Mouse (Mus musculus) heart, embryonic 16.5 days (tissue): ENCODE results near the gene Pbx1. TPM values are rescaled to one million over a fixed set of nuclear protein-coding genes. Genes with fewer than 3 reads are reported as not detected.

ENCODE experiments used
- ATAC-seq: fragments of 200-750 bp; cut with Nextera tagmentation; replicated peaks from 2 replicates; pipeline ENCODE4 v1.8.0; 2017; ENCODE audit warnings: moderate number of reproducible peaks; ENCODE audit not compliant: insufficient read depth, low FRiP score; ENCODE audit errors: extremely low read depth
- H3K27ac ChIP-seq: fragments of 300-500 bp; sonication (generic); 2 replicates; pipeline ENCODE4 v1.5.1; 2014; ENCODE audit warnings: mild to moderate bottlenecking, low read length, control low read depth, moderate library complexity
- H3K27me3 ChIP-seq: fragments of 300-500 bp; sonication (generic); 2 replicates; pipeline ENCODE4 v1.6.1; 2014; ENCODE audit warnings: low read length, mixed read lengths; ENCODE audit not compliant: control insufficient read depth, insufficient read depth
- H3K36me3 ChIP-seq: fragments of 300-500 bp; sonication (generic); 2 replicates; pipeline ENCODE4 v1.6.1; 2014; ENCODE audit not compliant: control insufficient read depth, insufficient read depth
- H3K4me1 ChIP-seq: fragments of 300-500 bp; sonication (generic); 2 replicates; pipeline ENCODE4 v1.6.1; 2014; ENCODE audit warnings: low read length, mixed read lengths; ENCODE audit not compliant: control insufficient read depth, insufficient read depth
- H3K4me2 ChIP-seq: fragments of 300-500 bp; sonication (generic); 2 replicates; pipeline ENCODE4 v1.6.1; 2014; ENCODE audit warnings: low read depth, mild to moderate bottlenecking, control low read depth, low read length
- H3K4me3 ChIP-seq: fragments of 300-500 bp; sonication (generic); 2 replicates; pipeline ENCODE4 v1.5.1; 2014; ENCODE audit warnings: mild to moderate bottlenecking, control low read depth, low read length
- H3K9ac ChIP-seq: fragments of 300-500 bp; sonication (generic); 2 replicates; pipeline ENCODE4 v1.6.1; 2014; ENCODE audit warnings: low read length, control low read depth
- H3K9me3 ChIP-seq: fragments of 300-500 bp; sonication (generic); replicated peaks from 2 replicates; pipeline ENCODE4 v1.6.1; 2016; ENCODE audit warnings: low read length; ENCODE audit not compliant: control insufficient read depth
- WGBS: fragments of 180-500 bp; shearing (Covaris S2); extraction: QIAGEN DNeasy Blood & Tissue Kit; methylation state at CpG from one replicate; pipeline ENCODE4 v1.1.7; 2014; 5-methylcytosine and 5-hydroxymethylcytosine counted together
- polyA plus RNA-seq: library from polyadenylated mRNA; unstranded; fragments of >200 nt; fragmentation: Nextera tagmentation; extraction: Ambion mirVana; gene quantifications from 2 replicates; pipeline ENCODE4 v1.2.1, GENCODE M21; 2015

Pbx1 gene
- polyA plus RNA-seq, 1 experiment from 2014 or later: 18.0 TPM

DNA sequence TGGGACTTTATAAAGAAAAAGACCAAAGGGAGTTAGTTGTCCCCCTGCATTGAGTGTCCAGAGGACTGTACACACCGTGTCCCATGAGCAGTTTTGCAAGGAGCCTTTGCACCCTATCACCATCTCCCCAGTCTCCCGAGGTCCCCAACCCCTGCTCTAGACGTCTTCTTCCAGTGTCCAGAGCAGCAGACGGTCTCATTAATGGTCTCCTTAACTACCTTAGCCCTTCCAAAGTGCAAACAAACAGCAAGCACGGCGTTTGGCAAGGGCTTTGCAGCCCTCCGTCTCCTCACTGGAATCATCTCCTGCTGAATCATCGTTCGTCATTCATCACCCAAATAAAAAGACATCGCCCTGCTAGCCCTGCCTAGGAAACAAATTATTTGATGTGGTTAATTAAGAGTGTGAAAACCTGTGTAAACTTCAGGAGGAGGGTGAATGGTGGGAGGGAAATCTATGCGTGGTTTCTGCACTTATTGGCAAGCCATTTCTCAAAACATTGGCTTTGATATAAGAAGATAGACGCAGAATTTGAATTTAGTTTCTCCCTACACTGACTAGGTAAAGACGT is 113.1 kb downstream of the Pbx1 start:
- H3K27me3 ChIP-seq: no peaks in the 10 kb centered on the region
- no peaks in the 10 kb centered on the region for H3K9me3 ChIP-seq
- H3K36me3 ChIP-seq: no peaks in the 10 kb centered on the region
- H3K9ac ChIP-seq: no peak overlapping the region
- peaks cover 16% of the 10 kb centered on the region for H3K4me1 ChIP-seq
- 57% methylated on average over 13 of the region's 13 CpGs for WGBS
- no peak overlapping the region for H3K27ac ChIP-seq
- no peak for ATAC-seq
- H3K4me2 ChIP-seq: no peak overlapping the region
- H3K4me3 ChIP-seq: no peak overlapping the region

DNA sequence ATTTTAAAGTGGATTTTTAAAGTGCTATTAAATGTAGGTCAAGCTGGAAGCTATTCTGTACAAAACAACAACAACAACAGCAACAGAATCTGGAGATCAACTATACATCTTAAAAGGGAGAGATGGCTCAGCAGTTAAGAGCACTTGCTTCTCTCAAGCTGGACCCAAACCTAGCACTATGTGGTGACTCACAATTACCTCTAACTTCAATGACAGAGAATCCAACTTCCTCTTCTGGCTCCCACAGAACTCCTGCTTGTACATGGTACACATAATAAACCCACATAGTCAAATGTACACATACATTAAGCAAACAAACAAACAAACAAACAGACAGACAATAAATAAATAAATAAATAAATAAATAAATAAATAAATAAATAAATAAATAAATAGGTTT is 118.3 kb downstream of the Pbx1 start:
- Histone ChIP-seq H3K36me3 (no peaks in the 10 kb centered on the region), H3K4me1 (peaks cover 9% of the 10 kb centered on the region), H3K9ac (no peak overlapping the region), H3K4me3 (no peak overlapping the region), H3K9me3 (no peaks in the 10 kb centered on the region), H3K27me3 (no peaks in the 10 kb centered on the region), H3K4me2 (no peak overlapping the region), H3K27ac (no peak overlapping the region)
- no peak for ATAC-seq

- no peak overlapping the region for H3K27ac ChIP-seq
- no peak for ATAC-seq
- H3K27me3 ChIP-seq: no peaks in the 10 kb centered on the region
- peaks cover 18% of the 10 kb centered on the region for H3K4me1 ChIP-seq
- H3K9ac ChIP-seq: no peak overlapping the region
- WGBS: 75% methylated on average over 7 of the region's 7 CpGs
- no peaks in the 10 kb centered on the region for H3K9me3 ChIP-seq
- no peaks in the 10 kb centered on the region for H3K36me3 ChIP-seq
- H3K4me3 ChIP-seq: no peak overlapping the region
- H3K4me2 ChIP-seq: no peak overlapping the region
These were observed 119.2 kb downstream of the Pbx1 start for GRCm38 (mm10) chr1:168312710-168313447.

- Histone ChIP-seq H3K27me3 (no peaks in the 10 kb centered on the region), H3K9ac (no peak overlapping the region), H3K27ac (no peak overlapping the region), H3K4me3 (no peak overlapping the region), H3K9me3 (no peaks in the 10 kb centered on the region), H3K4me2 (no peak overlapping the region), H3K36me3 (no peaks in the 10 kb centered on the region), H3K4me1 (peaks cover 24% of the 10 kb centered on the region)
- no peak for ATAC-seq
- WGBS: 67% methylated on average over 8 of the region's 8 CpGs
These were observed 123.0 kb downstream of the Pbx1 start for GRCm38 (mm10) chr1:168309101-168309521.

DNA sequence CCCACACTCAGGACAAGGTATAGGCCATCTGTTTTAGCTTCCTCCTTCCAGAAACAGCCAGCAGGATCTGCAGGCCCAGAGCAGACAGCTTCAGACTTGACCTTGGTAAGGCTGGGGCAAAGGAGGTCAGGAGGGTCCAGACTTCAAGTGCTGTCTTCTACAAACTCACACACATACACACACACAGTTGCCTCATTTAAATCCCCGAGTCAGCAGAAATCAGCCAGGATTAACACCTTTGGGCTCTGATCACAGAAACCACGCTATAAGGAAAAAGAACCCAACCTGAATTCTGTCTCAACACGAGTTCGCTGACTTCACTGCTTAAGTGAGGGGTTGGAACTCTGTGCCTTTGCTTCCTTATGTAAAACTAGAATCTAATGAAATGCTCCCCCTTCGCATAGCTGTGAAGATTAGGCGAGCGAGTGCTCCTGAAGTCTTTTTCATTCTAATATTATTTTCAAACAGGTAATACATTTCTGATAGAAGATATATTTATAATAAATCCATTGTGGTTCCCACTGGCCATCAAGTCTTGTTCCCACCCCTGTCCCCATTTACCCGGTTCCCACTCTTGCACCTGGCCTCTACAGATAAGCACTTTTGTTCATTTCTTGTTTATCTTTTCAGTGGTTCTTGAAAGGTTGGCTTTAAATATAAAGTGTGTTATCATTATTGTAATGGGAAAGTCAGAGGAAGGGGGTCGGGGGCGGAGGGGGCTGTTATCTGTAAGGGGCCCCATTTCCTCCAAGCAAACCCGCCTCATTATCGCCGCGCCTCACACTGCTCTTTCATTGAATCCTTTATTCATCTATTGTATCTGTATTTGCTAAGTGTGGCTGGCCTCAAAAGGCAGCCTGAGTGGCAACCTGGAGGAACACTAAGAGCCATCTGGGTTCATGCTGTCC is 124.5 kb downstream of the Pbx1 start:
- Histone ChIP-seq H3K27ac (no peak overlapping the region), H3K36me3 (no peaks in the 10 kb centered on the region), H3K4me2 (no peak overlapping the region), H3K9ac (no peak overlapping the region), H3K27me3 (no peaks in the 10 kb centered on the region), H3K4me3 (no peak overlapping the region), H3K9me3 (no peaks in the 10 kb centered on the region), H3K4me1 (peaks cover 24% of the 10 kb centered on the region)
- ATAC-seq: no peak
- WGBS: 55% methylated on average over 14 of the region's 14 CpGs

GRCm38 (mm10) chr1:168300505-168300904 is 131.6 kb downstream of the Pbx1 start:
- Histone ChIP-seq H3K27me3 (no peaks in the 10 kb centered on the region), H3K9me3 (0 out of 2 replicates have a peak, but pooled peaks cover 2% of the 10 kb centered on the region), H3K36me3 (peaks cover 4% of the 10 kb centered on the region; the same call in 1 of the 2 replicates), H3K9ac (no peak overlapping the region), H3K27ac (no peak overlapping the region), H3K4me1 (peaks cover 30% of the 10 kb centered on the region), H3K4me3 (no peak overlapping the region), H3K4me2 (no peak overlapping the region)
- WGBS: 72% methylated on average over 6 of the region's 6 CpGs
- no peak for ATAC-seq

DNA sequence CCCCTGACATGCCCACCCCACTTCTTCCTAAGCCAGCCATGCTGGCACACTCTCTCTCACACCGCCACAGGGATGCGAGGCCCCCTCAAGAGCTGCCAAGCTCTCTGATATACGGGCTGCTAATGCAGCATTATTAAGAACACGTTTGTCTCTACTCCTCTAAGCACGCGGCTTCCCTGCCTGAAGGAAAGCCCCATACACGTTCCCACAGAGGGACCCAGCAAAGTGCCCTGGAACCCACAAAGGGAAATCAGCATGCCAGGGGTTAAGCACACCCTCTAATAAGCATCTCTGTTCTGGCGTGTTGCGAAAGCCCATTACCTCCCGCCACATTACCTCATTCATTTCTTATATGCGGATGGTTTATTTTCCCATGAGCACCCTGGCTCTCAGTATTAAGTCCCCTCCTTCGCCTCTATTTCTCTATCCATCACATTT is 132.1 kb downstream of the Pbx1 start:
- peaks cover 30% of the 10 kb centered on the region for H3K4me1 ChIP-seq
- no peaks in the 10 kb centered on the region for H3K27me3 ChIP-seq
- peaks cover 4% of the 10 kb centered on the region; the same call in 1 of the 2 replicates for H3K36me3 ChIP-seq
- H3K9me3 ChIP-seq: 0 out of 2 replicates have a peak, but pooled peaks cover 2% of the 10 kb centered on the region
- no peak overlapping the region; the same call in 1 of the 2 replicates for H3K27ac ChIP-seq
- no peak overlapping the region for H3K4me3 ChIP-seq
- 53% methylated on average over 12 of the region's 12 CpGs for WGBS
- peak; percentile 47 for ATAC-seq
- H3K4me2 ChIP-seq: no peak overlapping the region
- no peak overlapping the region for H3K9ac ChIP-seq

GRCm38 (mm10) chr1:168299181-168299580 is 132.9 kb downstream of the Pbx1 start:
- H3K27ac ChIP-seq: no peak overlapping the region
- no peaks in the 10 kb centered on the region for H3K27me3 ChIP-seq
- H3K4me2 ChIP-seq: no peak overlapping the region
- 0 out of 2 replicates have a peak, but pooled peaks cover 2% of the 10 kb centered on the region for H3K9me3 ChIP-seq
- 60% methylated on average over 8 of the region's 8 CpGs for WGBS
- no peak overlapping the region for H3K4me3 ChIP-seq
- no peak for ATAC-seq
- peaks cover 30% of the 10 kb centered on the region for H3K4me1 ChIP-seq
- peaks cover 4% of the 10 kb centered on the region; the same call in 1 of the 2 replicates for H3K36me3 ChIP-seq
- no peak overlapping the region for H3K9ac ChIP-seq
